Mouse (Mus musculus): ENCODE data around the gene Daam2.

DNA sequence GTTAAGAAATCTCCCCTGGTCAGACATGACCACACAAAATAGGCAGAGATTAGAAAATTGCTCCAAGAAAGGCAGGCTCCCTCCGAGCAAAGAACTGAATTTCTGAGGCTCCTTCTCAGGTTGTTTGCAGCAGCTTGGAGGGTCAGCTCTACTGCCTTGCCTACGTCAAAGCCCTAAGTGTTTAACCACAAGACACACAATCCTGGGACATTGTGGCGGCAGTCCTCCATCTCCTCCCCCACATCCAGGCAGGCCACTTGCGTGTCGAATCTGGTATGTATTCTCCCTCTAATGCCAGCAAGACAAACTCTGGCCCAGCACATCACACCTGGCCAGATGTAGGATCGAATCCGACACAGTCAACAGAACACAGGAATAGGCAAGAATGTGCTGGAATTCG lies 4.6 kb upstream of the Daam2 start:
- TF ChIP-seq GATA1 (IDR thresholded peaks at IDR 0.05; ENCODE audit: low read length) (no peak), TAL1 (IDR thresholded peaks at IDR 0.05; ENCODE audit: low read length) (no peak)
